Mouse (Mus musculus) ES-E14 (cell line): Measurements from ENCODE around the gene Tmem165.

ENCODE experiments used
- CHD2 ChIP-seq: IDR thresholded peaks from 2 replicates; pipeline ENCODE4 v1.6.1; 2014; ENCODE audit warnings: mild to moderate bottlenecking, low read depth, low read length, inconsistent platforms
- HCFC1 ChIP-seq: IDR thresholded peaks from 2 replicates; pipeline ENCODE4 v1.6.1; 2012; ENCODE audit warnings: low read length, inconsistent platforms, borderline replicate concordance; ENCODE audit not compliant: insufficient read depth

- no peak for TF ChIP-seq CHD2
- no peak for TF ChIP-seq HCFC1
Measured at GRCm38 (mm10) chr5:76177664-76178063, 6.0 kb upstream of the Tmem165 start.
